Mouse (Mus musculus) megakaryocyte, embryonic 14.5 days (primary cell): ENCODE measurements around the gene Kcna10.

Source experiments
- FLI1 ChIP-seq: IDR thresholded peaks from 2 replicates; pipeline ENCODE4 v1.6.1; 2012; ENCODE audit warnings: low read length, inconsistent platforms, mixed read lengths
- GATA1 ChIP-seq: IDR thresholded peaks from 3 replicates; pipeline ENCODE4 v1.6.1; 2012; ENCODE audit warnings: mixed read lengths, low read length, inconsistent platforms, borderline replicate concordance

DNA sequence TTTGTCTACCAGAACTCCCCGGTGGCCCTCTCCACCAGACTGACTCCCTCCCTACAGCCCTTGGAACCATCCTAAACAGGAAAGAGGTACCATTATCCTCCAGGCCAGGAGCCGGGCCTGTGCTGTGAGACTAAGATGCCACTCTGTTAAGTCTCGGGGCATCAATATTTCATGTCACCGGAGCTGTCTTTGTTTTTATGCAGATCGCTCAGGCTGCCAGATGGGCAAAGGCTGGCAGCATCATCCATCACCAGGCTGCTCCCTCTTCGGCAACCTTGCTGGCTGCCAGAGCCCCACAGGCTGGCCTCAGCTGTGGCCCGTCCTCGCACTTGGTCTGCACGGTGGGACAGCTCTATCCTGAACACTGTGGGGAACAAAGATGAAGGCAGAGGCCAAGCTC lies 6.4 kb upstream of the Kcna10 start:
- TF ChIP-seq GATA1 (no peak), FLI1 (no peak)
